Mouse (Mus musculus) forebrain, embryonic 10.5 days (tissue): ENCODE measurements at regions not wholly inside any gene's neighbourhood (a gene's known extent, or its start where the extent isn't known, plus 50 kb on each side); places are given as distances from the start of the nearest gene placed in this dataset.

Source experiments
- DNase-seq: peaks from one replicate; pipeline ENCODE4 v3.0.0-alpha.2; 2017; ENCODE audit warnings: low spot score; ENCODE audit errors: extremely low spot score
- H3K27ac ChIP-seq: fragments of 300-500 bp; sonication (generic); 2 replicates; pipeline ENCODE4 v1.5.1; 2016; ENCODE audit warnings: mild to moderate bottlenecking
- H3K27me3 ChIP-seq: fragments of 300-500 bp; sonication (generic); 2 replicates; pipeline ENCODE4 v1.6.1; 2016; ENCODE audit warnings: mild to moderate bottlenecking; ENCODE audit not compliant: poor library complexity, severe bottlenecking
- H3K36me3 ChIP-seq: fragments of 300-500 bp; sonication (generic); replicated peaks from 2 replicates; pipeline ENCODE4 v1.6.1; 2016; ENCODE audit warnings: mild to moderate bottlenecking, moderate library complexity
- H3K4me1 ChIP-seq: fragments of 300-500 bp; sonication (generic); 2 replicates; pipeline ENCODE4 v1.6.1; 2016
- H3K4me3 ChIP-seq: fragments of 300-500 bp; sonication (generic); 2 replicates; pipeline ENCODE4 v1.5.1; 2016; ENCODE audit warnings: mild to moderate bottlenecking, moderate library complexity
- H3K9me3 ChIP-seq: fragments of 300-500 bp; sonication (generic); 2 replicates; pipeline ENCODE4 v1.6.1; 2016; ENCODE audit warnings: mild to moderate bottlenecking, moderate library complexity
- WGBS: fragments of 180-500 bp; shearing (Covaris S2); methylation state at CpG from one replicate; pipeline ENCODE4 v1.1.7; 2016; 5-methylcytosine and 5-hydroxymethylcytosine counted together

GRCm38 (mm10) chr11:31821479-31822411, 50.3 kb upstream of the Cpeb4 start:
- no peak overlapping the region for H3K4me3 ChIP-seq
- H3K36me3 ChIP-seq: no peaks in the 10 kb centered on the region
- no peaks in the 10 kb centered on the region for H3K9me3 ChIP-seq
- no peak for DNase-seq
- H3K27me3 ChIP-seq: no peaks in the 10 kb centered on the region
- no peak overlapping the region for H3K27ac ChIP-seq
- 72% methylated on average over 12 of the region's 12 CpGs for whole genome bisulfite sequencing
- H3K4me1 ChIP-seq: peaks cover 15% of the 10 kb centered on the region
